Mouse (Mus musculus): Measurements from ENCODE around the gene Slco3a1.

DNA sequence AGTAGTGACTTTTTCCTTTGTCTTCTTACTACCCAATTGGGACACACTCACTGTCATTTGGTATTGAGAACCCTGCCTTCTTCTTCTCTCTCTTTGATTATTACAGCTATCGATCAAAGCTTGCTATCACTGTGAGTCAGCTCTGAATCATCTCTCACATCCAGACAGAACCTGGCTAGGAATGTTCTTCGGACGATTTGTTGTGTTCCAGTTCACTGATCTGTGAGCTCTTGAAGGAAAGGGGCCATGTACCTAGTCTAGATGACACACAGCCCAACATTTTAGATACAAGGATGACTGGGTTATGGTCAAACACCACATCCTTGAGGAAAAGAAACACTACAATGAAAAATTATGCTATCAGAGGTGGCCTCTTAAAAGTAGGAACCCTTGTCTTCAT is 275.2 kb downstream of the Slco3a1 start:
- no peak for TF ChIP-seq POLR2A (IDR thresholded peaks at IDR 0.05; ENCODE audit: borderline replicate concordance, insufficient read depth, low read length)
- no peak for TF ChIP-seq CTCF (IDR thresholded peaks at IDR 0.05; ENCODE audit: borderline replicate concordance, insufficient read depth, low read depth, low read length)

Data from cerebellum, adult 2 months (tissue).